Mouse (Mus musculus) G1E (cell line): ENCODE data around the gene Cd300c2.

Experiments used
- CTCF ChIP-seq: IDR thresholded peaks from 2 replicates; pipeline ENCODE4 v1.5.1; 2012; ENCODE audit warnings: low read depth, low read length, inconsistent platforms, mixed read lengths
- GATA1 ChIP-seq: IDR thresholded peaks from 2 replicates; pipeline ENCODE4 v1.6.1; 2012; ENCODE audit warnings: borderline replicate concordance, low read length, inconsistent platforms, mixed read lengths

DNA sequence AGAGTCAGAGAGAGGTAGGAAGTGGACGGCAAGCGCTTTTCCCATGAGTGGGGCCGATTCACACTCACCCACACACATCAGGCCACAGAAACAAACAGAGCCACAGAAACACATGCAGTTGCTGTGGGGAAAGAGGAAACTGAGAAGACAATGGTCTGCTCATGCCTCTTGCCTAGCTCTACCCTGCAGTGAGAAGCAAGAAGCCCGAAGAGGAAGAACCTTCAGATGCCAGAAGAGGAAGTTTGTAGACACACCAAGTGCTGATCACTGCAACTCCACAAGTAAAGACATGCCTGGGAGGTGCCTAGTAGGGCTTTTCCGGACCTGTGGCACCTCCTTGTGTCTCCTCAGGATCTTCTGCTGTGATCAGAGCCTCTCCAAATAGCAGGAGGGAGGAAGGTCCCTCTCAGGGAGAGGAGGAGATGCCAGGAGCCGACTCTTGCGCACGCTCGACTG lies 32.9 kb downstream of the Cd300c2 start, which contains the start of gene Cd300c:
- TF ChIP-seq CTCF (no peak), GATA1 (no peak)
